Mouse (Mus musculus) kidney, adult 2 months (tissue): ENCODE measurements around the gene Nes. TPM values are rescaled to one million over a fixed set of nuclear protein-coding genes. Genes with fewer than 3 reads are reported as not detected.
A peak's percentile ranks its signal among the peaks of the same experiment; 100 is the strongest.

Experiments used
- DNase-seq: peaks from one replicate; pipeline ENCODE4 v3.0.0; 2021
- H3K27ac ChIP-seq: fragments of 200-500 bp; 2 replicates; pipeline ENCODE4 v1.5.1; 2012; ENCODE audit warnings: low read depth, low read length, control low read depth, inconsistent platforms; ENCODE audit not compliant: insufficient read depth
- H3K27me3 ChIP-seq: fragments of 200-500 bp; replicated peaks from 2 replicates; pipeline ENCODE4 v1.6.1; 2012; ENCODE audit warnings: mild to moderate bottlenecking, moderate library complexity, low read length, inconsistent platforms; ENCODE audit not compliant: control insufficient read depth, insufficient read depth
- H3K36me3 ChIP-seq: fragments of 200-500 bp; 2 replicates; pipeline ENCODE4 v1.6.1; 2012; ENCODE audit warnings: mild to moderate bottlenecking, moderate library complexity, low read length, inconsistent platforms; ENCODE audit not compliant: control insufficient read depth, insufficient read depth
- H3K4me1 ChIP-seq: fragments of 200-500 bp; 2 replicates; pipeline ENCODE4 v1.6.1; 2011; ENCODE audit warnings: low read length; ENCODE audit not compliant: control insufficient read depth, insufficient read depth
- H3K4me3 ChIP-seq: fragments of 200-500 bp; 2 replicates; pipeline ENCODE4 v1.5.1; 2011; ENCODE audit warnings: mild to moderate bottlenecking, low read depth, low read length, control low read depth; ENCODE audit not compliant: insufficient read depth
- CTCF ChIP-seq: fragments of 200-500 bp; conservative IDR thresholded peaks from 2 replicates; pipeline ENCODE4 v1.5.1; 2011; ENCODE audit warnings: low read depth, mild to moderate bottlenecking, control low read depth, low read length, moderate library complexity, mixed read lengths; ENCODE audit not compliant: insufficient read depth, insufficient read length
- POLR2A ChIP-seq: fragments of 200-500 bp; IDR thresholded peaks from one replicate; pipeline ENCODE4 v1.6.1; 2011; ENCODE audit warnings: low read depth, low read length, control low read depth
- WGBS: fragments of 180-500 bp; shearing (Covaris S2); methylation state at CpG from one replicate; pipeline ENCODE4 v1.1.7; 2018; 5-methylcytosine and 5-hydroxymethylcytosine counted together
- polyA plus RNA-seq: library from polyadenylated mRNA; depleted of rRNA; stranded (reverse); fragments of >200 nt; gene quantifications from 2 replicates; pipeline ENCODE4 v1.2.3, GENCODE M21; 2012

The Nes gene
- polyA plus RNA-seq, 1 experiment = 7.5 TPM

- TF ChIP-seq CTCF (no peak), POLR2A (no peak)
- no peak overlapping the region for H3K4me3 ChIP-seq
- 0% methylated on average over 6 of the region's 6 CpGs for WGBS
- no peak overlapping the region for H3K27ac ChIP-seq
- no peaks in the 10 kb centered on the region; the same call in 1 of the 2 replicates for H3K27me3 ChIP-seq
- H3K36me3 ChIP-seq = no peaks in the 10 kb centered on the region
- no peaks in the 10 kb centered on the region for H3K4me1 ChIP-seq
- DNase-seq = peak; percentile 16
These were observed 22.6 kb downstream of the Nes start for GRCm38 (mm10) chr3:87993436-87993835.

- Histone ChIP-seq H3K4me1 (no peaks in the 10 kb centered on the region), H3K4me3 (no peak overlapping the region), H3K27me3 (peaks cover 4% of the 10 kb centered on the region; the same call in 1 of the 2 replicates), H3K27ac (no peak overlapping the region), H3K36me3 (no peaks in the 10 kb centered on the region)
- TF ChIP-seq CTCF = no peak
- no peak for TF ChIP-seq POLR2A
- DNase-seq = no peak
- WGBS = 25% methylated on average over 11 of the region's 11 CpGs
These were observed 24.5 kb downstream of the Nes start for GRCm38 (mm10) chr3:87995331-87995730.

- TF ChIP-seq CTCF = no peak
- no peak for TF ChIP-seq POLR2A
- no peak for DNase-seq
- Histone ChIP-seq H3K27me3 (peaks cover 4% of the 10 kb centered on the region; the same call in 1 of the 2 replicates), H3K4me3 (no peak overlapping the region), H3K27ac (no peak overlapping the region), H3K4me1 (no peaks in the 10 kb centered on the region), H3K36me3 (no peaks in the 10 kb centered on the region)
- 4% methylated on average over 15 of the region's 15 CpGs for WGBS
These were observed 25.5 kb downstream of the Nes start for GRCm38 (mm10) chr3:87996401-87996800.

- no peaks in the 10 kb centered on the region for H3K4me1 ChIP-seq
- H3K27me3 ChIP-seq = peaks cover 4% of the 10 kb centered on the region; the same call in 1 of the 2 replicates
- H3K4me3 ChIP-seq = no peak overlapping the region
- H3K27ac ChIP-seq = no peak overlapping the region
- peak; percentile 25 for DNase-seq
- TF ChIP-seq POLR2A = no peak
- TF ChIP-seq CTCF = no peak
- 2% methylated on average over 49 of the region's 49 CpGs for WGBS
- no peaks in the 10 kb centered on the region for H3K36me3 ChIP-seq
These were observed 26.2 kb downstream of the Nes start for GRCm38 (mm10) chr3:87996971-87997614.

- Histone ChIP-seq H3K27me3 (peaks cover 4% of the 10 kb centered on the region; the same call in 1 of the 2 replicates), H3K36me3 (no peaks in the 10 kb centered on the region), H3K4me1 (no peaks in the 10 kb centered on the region), H3K27ac (no peak overlapping the region), H3K4me3 (no peak overlapping the region)
- DNase-seq = no peak
- TF ChIP-seq CTCF (no peak), POLR2A (no peak)
- 9% methylated on average over 7 of the region's 7 CpGs for whole genome bisulfite sequencing
These were observed 27.9 kb downstream of the Nes start for GRCm38 (mm10) chr3:87998747-87999146.

- H3K36me3 ChIP-seq = no peaks in the 10 kb centered on the region
- no peak overlapping the region for H3K4me3 ChIP-seq
- H3K27me3 ChIP-seq = peaks cover 4% of the 10 kb centered on the region; the same call in 1 of the 2 replicates
- 2% methylated on average over 38 of the region's 38 CpGs for WGBS
- no peak overlapping the region for H3K27ac ChIP-seq
- TF ChIP-seq POLR2A (no peak), CTCF (no peak)
- DNase-seq = no peak
- no peaks in the 10 kb centered on the region for H3K4me1 ChIP-seq
These were observed 28.5 kb downstream of the Nes start for GRCm38 (mm10) chr3:87999243-87999895.

GRCm38 (mm10) chr3:88000181-88000580 lies 29.3 kb downstream of the Nes start, which contains the start of gene Bcan:
Gene Bcan (minus strand): TSS chr3:88000230.
- under 1% methylated on average over 39 of the region's 39 CpGs for WGBS
- no peak for DNase-seq
- no peaks in the 10 kb centered on the region for H3K36me3 ChIP-seq
- TF ChIP-seq POLR2A = no peak
- H3K4me3 ChIP-seq = no peak within 1 kb of the TSS
- H3K27ac ChIP-seq = no peak within 1 kb of the TSS
- no peaks in the 10 kb centered on the region for H3K4me1 ChIP-seq
- peaks cover 4% of the 10 kb centered on the region; the same call in 1 of the 2 replicates for H3K27me3 ChIP-seq
